Mouse (Mus musculus) midbrain, postnatal 0 days (tissue): Measurements from ENCODE around the gene Anp32a. TPM values are rescaled to one million over a fixed set of nuclear protein-coding genes. Genes with fewer than 3 reads are reported as not detected.

ENCODE experiments used
- ATAC-seq: fragments of 200-750 bp; cut with Nextera tagmentation; 2 replicates; pipeline ENCODE4 v1.8.0; 2017; ENCODE audit warnings: moderate number of reproducible peaks, mild to moderate bottlenecking, moderate TSS enrichment, moderate library complexity; ENCODE audit not compliant: low FRiP score
- DNase-seq: peaks from one replicate; pipeline ENCODE4 v3.0.0-alpha.2; 2015; ENCODE audit warnings: low spot score
- H3K27ac ChIP-seq: fragments of 300-500 bp; sonication (generic); 2 replicates; pipeline ENCODE4 v1.5.1; 2014; ENCODE audit warnings: low read depth, mild to moderate bottlenecking, low read length, mixed read lengths
- H3K27me3 ChIP-seq: fragments of 300-500 bp; sonication (generic); 2 replicates; pipeline ENCODE4 v1.6.1; 2014; ENCODE audit warnings: low read length, control low read depth, mixed read lengths; ENCODE audit not compliant: insufficient read depth
- H3K36me3 ChIP-seq: fragments of 300-500 bp; sonication (generic); 2 replicates; pipeline ENCODE4 v1.6.1; 2014; ENCODE audit warnings: low read length, control low read depth, mixed read lengths; ENCODE audit not compliant: insufficient read depth
- H3K4me1 ChIP-seq: fragments of 300-500 bp; sonication (generic); 2 replicates; pipeline ENCODE4 v1.6.1; 2014; ENCODE audit warnings: mild to moderate bottlenecking, control low read depth, antibody characterized with exemption, low read length, mixed read lengths; ENCODE audit not compliant: insufficient read depth
- H3K4me2 ChIP-seq: fragments of 300-500 bp; sonication (generic); 2 replicates; pipeline ENCODE4 v1.6.1; 2014; ENCODE audit warnings: low read depth, mild to moderate bottlenecking, low read length, mixed read lengths; ENCODE audit not compliant: poor library complexity, severe bottlenecking
- H3K4me3 ChIP-seq: fragments of 300-500 bp; sonication (generic); 2 replicates; pipeline ENCODE4 v1.5.1; 2014; ENCODE audit warnings: low read depth, mild to moderate bottlenecking, low read length, moderate library complexity
- H3K9ac ChIP-seq: fragments of 300-500 bp; sonication (generic); replicated peaks from 2 replicates; pipeline ENCODE4 v1.6.1; 2014; ENCODE audit warnings: mild to moderate bottlenecking, low read length, moderate library complexity, mixed read lengths; ENCODE audit not compliant: poor library complexity, severe bottlenecking
- H3K9me3 ChIP-seq: fragments of 300-500 bp; sonication (generic); 2 replicates; pipeline ENCODE4 v1.6.1; 2016; ENCODE audit warnings: low read length, control low read depth
- CTCF ChIP-seq: IDR thresholded peaks from 2 replicates; pipeline ENCODE4 v1.5.1; 2016; ENCODE audit warnings: antibody characterized with exemption, mild to moderate bottlenecking
- WGBS: fragments of 180-500 bp; shearing (Covaris S2); extraction: QIAGEN DNeasy Blood & Tissue Kit; methylation state at CpG from one replicate; pipeline ENCODE4 v1.1.7; 2014; 5-methylcytosine and 5-hydroxymethylcytosine counted together
- polyA plus RNA-seq: library from polyadenylated mRNA; unstranded; fragments of >200 nt; fragmentation: Nextera tagmentation; extraction: Ambion mirVana; gene quantifications from 2 replicates; pipeline ENCODE4 v1.2.1, GENCODE M21; 2015
- total RNA-seq: library from RNA; depleted of rRNA; stranded (reverse); fragments of >200 nt; gene quantifications from 2 replicates; pipeline ENCODE4 v1.2.3, GENCODE M21; 2014

Anp32a gene
- total and polyA plus RNA-seq, 2 experiments from 2014 or later, result 76.2 to 88.8 TPM

GRCm38 (mm10) chr9:62325965-62326364 lies 15.1 kb upstream of the Anp32a start:
- Histone ChIP-seq H3K9me3 (0 out of 2 replicates have a peak, but pooled peaks cover 3% of the 10 kb centered on the region), H3K4me3 (no peak overlapping the region), H3K27ac (no peak overlapping the region), H3K36me3 (no peaks in the 10 kb centered on the region), H3K4me1 (no peaks in the 10 kb centered on the region), H3K9ac (no peak overlapping the region), H3K27me3 (no peaks in the 10 kb centered on the region), H3K4me2 (no peak overlapping the region)
- no peak for ATAC-seq
- peak; percentile 13; the same call in 1 of the 2 replicates for TF ChIP-seq CTCF
- DNase-seq, result no peak
- WGBS, result 83% methylated on average over 3 of the region's 3 CpGs

- no peak overlapping the region for H3K27ac ChIP-seq
- DNase-seq, result no peak
- no peak for ATAC-seq
- no peaks in the 10 kb centered on the region for H3K36me3 ChIP-seq
- H3K9ac ChIP-seq, result no peak overlapping the region
- no peak overlapping the region for H3K4me3 ChIP-seq
- WGBS, result 91% methylated on average over 9 of the region's 9 CpGs
- no peaks in the 10 kb centered on the region for H3K9me3 ChIP-seq
- peak; percentile 32; the same call in 1 of the 2 replicates for TF ChIP-seq CTCF
- H3K4me1 ChIP-seq, result no peaks in the 10 kb centered on the region
- no peaks in the 10 kb centered on the region for H3K27me3 ChIP-seq
- no peak overlapping the region for H3K4me2 ChIP-seq
Observed at GRCm38 (mm10) chr9:62334298-62334825, 6.7 kb upstream of the Anp32a start.

- Histone ChIP-seq H3K4me3 (no peak overlapping the region), H3K27me3 (no peaks in the 10 kb centered on the region), H3K9ac (no peak overlapping the region), H3K4me1 (no peaks in the 10 kb centered on the region), H3K27ac (no peak overlapping the region), H3K9me3 (no peaks in the 10 kb centered on the region), H3K4me2 (no peak overlapping the region), H3K36me3 (no peaks in the 10 kb centered on the region)
- no peak for DNase-seq
- 58% methylated on average over 12 of the region's 12 CpGs for WGBS
- TF ChIP-seq CTCF, result no peak
- no peak for ATAC-seq
Observed at GRCm38 (mm10) chr9:62335396-62335795, 5.7 kb upstream of the Anp32a start.

- no peak overlapping the region for H3K4me3 ChIP-seq
- H3K9ac ChIP-seq, result no peak overlapping the region
- no peaks in the 10 kb centered on the region for H3K27me3 ChIP-seq
- no peaks in the 10 kb centered on the region for H3K36me3 ChIP-seq
- H3K4me2 ChIP-seq, result no peak overlapping the region
- no peaks in the 10 kb centered on the region for H3K9me3 ChIP-seq
- H3K27ac ChIP-seq, result no peak overlapping the region
- ATAC-seq, result no peak
- 63% methylated on average over 4 of the region's 4 CpGs for WGBS
- TF ChIP-seq CTCF, result no peak
- DNase-seq, result no peak
- no peaks in the 10 kb centered on the region for H3K4me1 ChIP-seq
Observed at GRCm38 (mm10) chr9:62337924-62338635, 3.0 kb upstream of the Anp32a start.

GRCm38 (mm10) chr9:62338636-62339191 lies 2.4 kb upstream of the Anp32a start:
- 70% methylated on average over 9 of the region's 9 CpGs for WGBS
- no peak for TF ChIP-seq CTCF
- H3K9ac ChIP-seq, result no peak overlapping the region
- no peaks in the 10 kb centered on the region for H3K27me3 ChIP-seq
- no peak for ATAC-seq
- DNase-seq, result no peak
- H3K4me3 ChIP-seq, result no peak overlapping the region
- H3K4me1 ChIP-seq, result no peaks in the 10 kb centered on the region
- H3K36me3 ChIP-seq, result no peaks in the 10 kb centered on the region
- H3K9me3 ChIP-seq, result no peaks in the 10 kb centered on the region
- no peak overlapping the region for H3K27ac ChIP-seq
- H3K4me2 ChIP-seq, result no peak overlapping the region
